Mouse (Mus musculus) cerebellum, adult 2 months (tissue): ENCODE data around the gene Gm5426. TPM values are rescaled to one million over a fixed set of nuclear protein-coding genes. Genes with fewer than 3 reads are reported as not detected.
"Not testable (repeated sequence)": the region's sequence is repeated elsewhere in the genome, so short reads cannot be mapped to it uniquely, and the experiment has no call there.

Source experiments
- DNase-seq, 2 experiments: peaks; one replicate each; pipeline ENCODE4 v3.0.0; 2021
- H3K27ac ChIP-seq: fragments of 200-500 bp; 2 replicates; pipeline ENCODE4 v1.5.1; 2012; ENCODE audit warnings: low read length, control low read depth, inconsistent platforms; ENCODE audit not compliant: insufficient read depth
- H3K27me3 ChIP-seq: fragments of 200-500 bp; 2 replicates; pipeline ENCODE4 v1.6.1; 2012; ENCODE audit warnings: inconsistent platforms, mild to moderate bottlenecking, low read length, moderate library complexity; ENCODE audit not compliant: control insufficient read depth, insufficient read depth
- H3K4me1 ChIP-seq: fragments of 200-500 bp; 2 replicates; pipeline ENCODE4 v1.6.1; 2011; ENCODE audit warnings: low read length; ENCODE audit not compliant: control insufficient read depth, insufficient read depth
- H3K4me3 ChIP-seq: fragments of 200-500 bp; replicated peaks from 2 replicates; pipeline ENCODE3; 2011; ENCODE audit warnings: mild to moderate bottlenecking, low read depth, low read length, control low read depth; ENCODE audit not compliant: insufficient read depth
- CTCF ChIP-seq: fragments of 200-500 bp; IDR thresholded peaks from 2 replicates; pipeline ENCODE4 v1.5.1; 2011; ENCODE audit warnings: low read depth, mild to moderate bottlenecking, control low read depth, low read length, moderate library complexity, borderline replicate concordance; ENCODE audit not compliant: insufficient read depth
- POLR2A ChIP-seq: fragments of 200-500 bp; IDR thresholded peaks from 2 replicates; pipeline ENCODE4 v1.6.1; 2011; ENCODE audit warnings: low read length, control low read depth, borderline replicate concordance; ENCODE audit not compliant: insufficient read depth
- WGBS: fragments of 180-500 bp; shearing (Covaris S2); methylation state at CpG from one replicate; pipeline ENCODE4 v1.1.7; 2018; 5-methylcytosine and 5-hydroxymethylcytosine counted together
- polyA plus RNA-seq: library from polyadenylated mRNA; depleted of rRNA; stranded (reverse); fragments of >200 nt; gene quantifications from 2 replicates; pipeline ENCODE4 v1.2.3, GENCODE M21; 2012; rRNA removed

Gm5426 gene
- polyA plus RNA-seq, result not detected in 2 replicates

GRCm38 (mm10) chr10:96136451-96136850, at the start of gene Gm5426:
Gene Gm5426, plus strand, starts transcription at chr10:96136603.
- not testable (repeated sequence) for H3K27me3 ChIP-seq, H3K4me1 ChIP-seq, H3K27ac ChIP-seq, H3K4me3 ChIP-seq, DNase-seq
- 75% methylated on average over 6 of the region's 6 CpGs for WGBS

GRCm38 (mm10) chr10:96089744-96090143, 46.7 kb upstream of the Gm5426 start:
- Histone ChIP-seq H3K4me1 (no peaks in the 10 kb centered on the region), H3K4me3 (no peak overlapping the region), H3K27ac (no peak overlapping the region), H3K27me3 (no peaks in the 10 kb centered on the region)
- WGBS, result 75% methylated on average over 1 of the region's 1 CpGs
- TF ChIP-seq CTCF (no peak), POLR2A (no peak)
- DNase-seq, result no peak

GRCm38 (mm10) chr10:96090388-96090787, 46.0 kb upstream of the Gm5426 start:
- DNase-seq, result peak; percentile 75 to 83
- no peak overlapping the region for H3K27ac ChIP-seq
- WGBS, result 18% methylated on average over 3 of the region's 3 CpGs
- TF ChIP-seq CTCF (no peak), POLR2A (no peak)
- H3K27me3 ChIP-seq, result no peaks in the 10 kb centered on the region
- no peaks in the 10 kb centered on the region for H3K4me1 ChIP-seq
- H3K4me3 ChIP-seq, result no peak overlapping the region

- H3K4me1 ChIP-seq, result no peaks in the 10 kb centered on the region
- H3K27me3 ChIP-seq, result no peaks in the 10 kb centered on the region
- TF ChIP-seq CTCF (no peak), POLR2A (no peak)
- H3K4me3 ChIP-seq, result no peak overlapping the region
- WGBS, result 38% methylated on average over 2 of the region's 2 CpGs
- no peak for DNase-seq
- H3K27ac ChIP-seq, result no peak overlapping the region
These were observed 42.4 kb upstream of the Gm5426 start for GRCm38 (mm10) chr10:96093890-96094531.

GRCm38 (mm10) chr10:96094559-96094958, 41.8 kb upstream of the Gm5426 start:
- 80% methylated on average over 2 of the region's 2 CpGs for WGBS

GRCm38 (mm10) chr10:96096730-96097129, 39.7 kb upstream of the Gm5426 start:
- TF ChIP-seq POLR2A (no peak), CTCF (no peak)
- 81% methylated on average over 7 of the region's 7 CpGs for WGBS
- DNase-seq, result no peak
- H3K27ac ChIP-seq, result no peak overlapping the region
- H3K4me1 ChIP-seq, result no peaks in the 10 kb centered on the region
- no peak overlapping the region for H3K4me3 ChIP-seq
- H3K27me3 ChIP-seq, result no peaks in the 10 kb centered on the region

More at GRCm38 (mm10) chr10:96094559-96094958, 41.8 kb upstream of the Gm5426 start:
- Histone ChIP-seq H3K27ac (no peak overlapping the region), H3K4me3 (no peak overlapping the region), H3K4me1 (no peaks in the 10 kb centered on the region), H3K27me3 (no peaks in the 10 kb centered on the region)
- no peak for TF ChIP-seq POLR2A
- TF ChIP-seq CTCF, result no peak
- DNase-seq, result no peak

GRCm38 (mm10) chr10:96101035-96101434, 35.4 kb upstream of the Gm5426 start:
- 88% methylated on average over 4 of the region's 4 CpGs for WGBS
- Histone ChIP-seq H3K4me3 (no peak overlapping the region), H3K27me3 (no peaks in the 10 kb centered on the region), H3K4me1 (no peaks in the 10 kb centered on the region), H3K27ac (no peak overlapping the region)
- DNase-seq, result no peak
- TF ChIP-seq POLR2A (no peak), CTCF (no peak)

- H3K4me3 ChIP-seq, result no peak overlapping the region
- no peaks in the 10 kb centered on the region for H3K27me3 ChIP-seq
- no peak for DNase-seq
- no peaks in the 10 kb centered on the region for H3K4me1 ChIP-seq
- no peak overlapping the region for H3K27ac ChIP-seq
- WGBS, result 40% methylated on average over 3 of the region's 3 CpGs
- TF ChIP-seq POLR2A, result no peak
- TF ChIP-seq CTCF, result no peak
These were observed 32.2 kb upstream of the Gm5426 start for GRCm38 (mm10) chr10:96104158-96104557.
